Comparison of ENCODE assay signal across 8 mouse cellular contexts in the genomic region with DNA sequence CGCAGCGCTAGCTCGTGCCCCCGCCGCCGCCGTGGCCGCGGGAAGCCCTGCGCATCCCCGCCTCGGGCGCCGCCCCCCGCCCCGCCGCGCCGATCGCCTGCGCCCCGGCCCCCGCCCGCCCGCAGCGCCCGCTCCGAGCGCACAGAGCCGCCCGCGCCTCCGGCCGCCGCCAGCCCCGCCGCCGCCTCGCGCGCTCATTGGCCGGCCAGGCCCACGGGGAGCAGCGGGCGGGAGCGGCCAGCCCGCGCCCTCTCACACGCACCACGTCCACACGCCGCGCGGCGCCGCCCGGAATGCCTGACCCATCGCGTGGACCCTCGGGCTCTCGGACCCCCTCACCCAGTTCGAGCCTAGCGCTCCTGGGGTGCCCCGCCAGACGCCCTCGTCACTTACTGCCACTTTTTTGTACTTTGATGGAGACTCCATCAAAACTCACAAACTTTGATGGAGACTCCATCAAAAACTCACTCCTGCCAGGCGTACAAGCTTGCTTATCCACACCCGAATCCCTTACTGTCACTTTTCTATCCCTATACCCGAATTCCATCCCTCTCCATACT. TPM values are rescaled to one million over a fixed set of nuclear protein-coding genes. Genes with fewer than 3 reads are reported as not detected.
DNase-seq lines count a peak whose midpoint lies in the region; TF ChIP-seq lines count a peak whose summit lies in the region.

Gene Bicc1, minus strand, starts transcription at position 25 of the 560 bp plus-strand sequence.

- H3K36me3 ChIP-seq in heart, adult 2 months (ENCODE audit: control insufficient read depth, insufficient read depth, low read length) = no peaks in the 10 kb centered on the region
- H3K36me3 ChIP-seq in kidney, adult 2 months (ENCODE audit: control insufficient read depth, insufficient read depth, low read length) = no peaks in the 10 kb centered on the region

- H3K9ac ChIP-seq in heart, adult 2 months (ENCODE audit: low read depth, low read length) = peak within 1 kb of the TSS; percentile 96

- intact Hi-C loops in left cerebral cortex, postnatal 25 days (cut with DNase I) = no loop called here
- intact Hi-C loops in heart, adult 2 months (cut with DNase I) = loop anchor here (5.0 kb wide), 1 partner anchor 197 kb away; no protein-coding TSS in a partner anchor

- no peak for TF ChIP-seq POLR2A in heart, adult 2 months (IDR thresholded peaks at IDR 0.05; ENCODE audit: insufficient read depth, low read depth, low read length)
- no peak for TF ChIP-seq POLR2A in kidney, adult 2 months (IDR thresholded peaks at IDR 0.05; ENCODE audit: low read depth, low read length)

- H3K27me3 ChIP-seq in heart, adult 2 months (ENCODE audit: control insufficient read depth, insufficient read depth, low read length) = peaks cover 1% of the 10 kb centered on the region; the same call in 1 of the 2 replicates
- H3K27me3 ChIP-seq in kidney, adult 2 months (replicated peaks; ENCODE audit: control insufficient read depth, insufficient read depth, low read length) = no peaks in the 10 kb centered on the region

- 10% methylated on average over 45 of the region's 69 CpGs for WGBS in heart, adult 2 months
- WGBS in kidney, adult 2 months = 12% methylated on average over 65 of the region's 69 CpGs

- DNase-seq in left cerebral cortex, postnatal 25 days (ENCODE audit: low spot score in 2 of 2) = peak; percentile 21 to 26
- DNase-seq in left cerebral cortex, adult 9 months (ENCODE audit: low spot score in 2 of 2) = no peak
- DNase-seq in embryo, embryonic 11 days = peak; percentile 80
- peak; percentile 77 to 81 for DNase-seq in heart, adult 2 months
- DNase-seq in kidney, adult 2 months = peak; percentile 69
- DNase-seq in lung, adult 18-20 months = peak; percentile 11 to 36
- DNase-seq in ovary, adult 18-20 months (ENCODE audit: low spot score) = peak; percentile 21
- no peak for DNase-seq in thymus, postnatal 10 days (ENCODE audit: low spot score in 2 of 2)

- peak within 1 kb of the TSS; percentile 73 for H3K27ac ChIP-seq in heart, adult 2 months
- peak within 1 kb of the TSS; percentile 99 for H3K27ac ChIP-seq in kidney, adult 2 months (ENCODE audit: insufficient read depth, low read depth, low read length)

- no peaks in the 10 kb centered on the region for H3K79me2 ChIP-seq in heart, adult 2 months (replicated peaks; ENCODE audit: control insufficient read depth, insufficient read depth, low read length)

- TF ChIP-seq EP300 in heart, adult 2 months (IDR thresholded peaks at IDR 0.05; ENCODE audit: insufficient read depth, low read depth, low read length) = no peak

- no peak for TF ChIP-seq CTCF in heart, adult 2 months (IDR thresholded peaks at IDR 0.05)
- no peak for TF ChIP-seq CTCF in kidney, adult 2 months (conservative IDR thresholded peaks at IDR 0.05; ENCODE audit: insufficient read depth, insufficient read length, low read depth, low read length)

- H3K4me1 ChIP-seq in heart, adult 2 months (ENCODE audit: control insufficient read depth, insufficient read depth, low read length) = no peaks in the 10 kb centered on the region; the same call in 1 of the 2 replicates
- peaks cover 11% of the 10 kb centered on the region for H3K4me1 ChIP-seq in kidney, adult 2 months (ENCODE audit: control insufficient read depth, insufficient read depth, low read length)

- H3K4me3 ChIP-seq in heart, adult 2 months = peak within 1 kb of the TSS; percentile 83
- H3K4me3 ChIP-seq in kidney, adult 2 months (ENCODE audit: insufficient read depth, low read depth, low read length) = peak within 1 kb of the TSS; percentile 62

RNA-seq across cellular contexts. Expression of gene Bicc1, which starts in this region (rescaled TPM):
- 1 to 10 TPM; 5.0 to 5.2 TPM for total RNA-seq in left cerebral cortex, postnatal 25 days (2021)
- total RNA-seq in heart, adult 2 months (2021) = 10 to 100 TPM; 14.6 to 17.1 TPM
- polyA plus RNA-seq in heart, adult 2 months (2012; rRNA removed) = 13.7 and 18.7 TPM in 2 replicates
- polyA plus RNA-seq in kidney, adult 2 months (2012; rRNA removed) = 69.0 and 78.8 TPM in 2 replicates

Comparison
In these comparisons a context has a peak if more than half of its experiments do, and no peak if none do; other contexts are left out.
1. DNase-seq: peak in left cerebral cortex, postnatal 25 days (2 of 2), embryo, embryonic 11 days (single experiment), heart, adult 2 months (2 of 2), kidney, adult 2 months (single experiment), lung, adult 18-20 months (2 of 2) and ovary, adult 18-20 months (single experiment); none in left cerebral cortex, adult 9 months (0 of 2) and thymus, postnatal 10 days (0 of 2).